Comparison of ENCODE assay signal across 11 mouse cellular contexts in the genomic region with DNA sequence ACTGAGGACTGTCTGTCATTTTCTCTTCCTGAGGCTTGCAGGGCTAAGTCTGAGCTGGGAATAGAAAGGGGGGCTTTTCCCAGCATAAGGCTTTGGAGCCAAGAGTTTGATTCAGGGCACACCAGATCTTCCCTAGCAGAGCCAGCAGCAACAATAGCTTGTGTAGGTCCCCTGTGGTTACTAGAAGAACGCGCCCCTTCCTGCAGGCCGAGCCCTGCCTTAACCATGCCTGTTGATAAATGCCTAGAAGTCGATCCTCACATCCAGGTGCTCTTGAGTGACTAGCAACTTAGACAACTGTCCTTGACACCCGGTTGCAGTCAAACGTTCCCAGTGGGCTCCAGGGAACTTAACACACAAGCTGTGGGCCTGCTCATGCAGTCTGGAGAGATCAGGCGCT.
A peak's percentile ranks its signal among the peaks of the same experiment; 100 is the strongest.
DNase-seq lines count a peak whose midpoint lies in the region; ATAC-seq and TF ChIP-seq lines count a peak whose summit lies in the region.
"Had no signal": no experiment of that assay in that cellular context is flagged by ENCODE, and none has a peak within 500 bp of the region (broad histone marks: within the 10 kb centered on the region; RNA-seq: fewer than 3 reads in every experiment).

No protein-coding gene starts in this region.

- no peak for DNase-seq in heart, adult 2 months
- DNase-seq in heart, postnatal 36 days: no peak
- DNase-seq in stomach, postnatal 0 days (ENCODE audit: low spot score): no peak
- DNase-seq in midbrain, postnatal 0 days (ENCODE audit: low spot score): no peak
- DNase-seq in adrenal gland, adult 8-10 months: no peak
- DNase-seq: cerebellum, adult 9-10 months had no signal

- no peak overlapping the region for H3K9ac ChIP-seq in heart, adult 2 months (ENCODE audit: low read depth, low read length)
- peak overlapping the region; percentile 50; the same call in 1 of the 2 replicates for H3K9ac ChIP-seq in stomach, embryonic 16.5 days (ENCODE audit: low read length)
- H3K9ac ChIP-seq in stomach, postnatal 0 days (ENCODE audit: low read length): no peak overlapping the region
- no peak overlapping the region for H3K9ac ChIP-seq in hindbrain, embryonic 13.5 days
- H3K9ac ChIP-seq in midbrain, postnatal 0 days (replicated peaks; ENCODE audit: low read length, poor library complexity, severe bottlenecking): no peak overlapping the region

- no peaks in the 10 kb centered on the region for H3K36me3 ChIP-seq in heart, adult 2 months (ENCODE audit: control insufficient read depth, insufficient read depth, low read length)
- no peaks in the 10 kb centered on the region for H3K36me3 ChIP-seq in stomach, embryonic 16.5 days (ENCODE audit: control insufficient read depth, insufficient read depth, low read length)
- H3K36me3 ChIP-seq in stomach, postnatal 0 days (ENCODE audit: control insufficient read depth, insufficient read depth, low read length): no peaks in the 10 kb centered on the region
- no peaks in the 10 kb centered on the region for H3K36me3 ChIP-seq in hindbrain, embryonic 13.5 days
- H3K36me3 ChIP-seq in midbrain, postnatal 0 days (ENCODE audit: insufficient read depth, low read length): no peaks in the 10 kb centered on the region
- H3K36me3 ChIP-seq: intestine, embryonic 15.5 days had no signal

- H3K4me3 ChIP-seq in heart, adult 2 months: no peak overlapping the region
- H3K4me3 ChIP-seq in stomach, embryonic 16.5 days (replicated peaks; ENCODE audit: low read length): no peak overlapping the region
- no peak overlapping the region for H3K4me3 ChIP-seq in stomach, postnatal 0 days (ENCODE audit: low read depth, low read length)
- H3K4me3 ChIP-seq in hindbrain, embryonic 13.5 days: no peak overlapping the region
- no peak overlapping the region for H3K4me3 ChIP-seq in midbrain, postnatal 0 days (ENCODE audit: low read depth, low read length)
- H3K4me3 ChIP-seq: intestine, embryonic 15.5 days had no signal

- peaks cover 16% of the 10 kb centered on the region for H3K4me1 ChIP-seq in heart, adult 2 months (ENCODE audit: control insufficient read depth, insufficient read depth, low read length)
- H3K4me1 ChIP-seq in stomach, embryonic 16.5 days (ENCODE audit: control insufficient read depth, insufficient read depth, low read length): peaks cover 59% of the 10 kb centered on the region
- H3K4me1 ChIP-seq in stomach, postnatal 0 days (replicated peaks; ENCODE audit: control insufficient read depth, insufficient read depth): peaks cover 11% of the 10 kb centered on the region; the same call in 1 of the 2 replicates
- peaks cover 92% of the 10 kb centered on the region for H3K4me1 ChIP-seq in hindbrain, embryonic 13.5 days (replicated peaks)
- peaks cover 34% of the 10 kb centered on the region for H3K4me1 ChIP-seq in midbrain, postnatal 0 days (ENCODE audit: insufficient read depth, low read length)

- no peaks in the 10 kb centered on the region for H3K9me3 ChIP-seq in stomach, embryonic 16.5 days (replicated peaks; ENCODE audit: control insufficient read depth, low read length)
- no peaks in the 10 kb centered on the region for H3K9me3 ChIP-seq in stomach, postnatal 0 days (ENCODE audit: control insufficient read depth, low read length)
- H3K9me3 ChIP-seq in hindbrain, embryonic 13.5 days: no peaks in the 10 kb centered on the region
- H3K9me3 ChIP-seq in midbrain, postnatal 0 days (ENCODE audit: low read length): no peaks in the 10 kb centered on the region
- H3K9me3 ChIP-seq: intestine, embryonic 15.5 days had no signal

- TF ChIP-seq POLR2A in heart, adult 2 months (IDR thresholded peaks at IDR 0.05; ENCODE audit: insufficient read depth, low read depth, low read length): no peak

- H3K27ac ChIP-seq in heart, adult 2 months: no peak overlapping the region; the same call in 1 of the 2 replicates
- H3K27ac ChIP-seq in stomach, embryonic 16.5 days (ENCODE audit: low read length): no peak overlapping the region
- H3K27ac ChIP-seq in stomach, postnatal 0 days (replicated peaks): no peak overlapping the region
- peak overlapping the region; percentile 97; the same call in 1 of the 2 replicates for H3K27ac ChIP-seq in hindbrain, embryonic 13.5 days
- peak overlapping the region; percentile 26; the same call in 1 of the 2 replicates for H3K27ac ChIP-seq in midbrain, postnatal 0 days (ENCODE audit: low read depth, low read length)
- H3K27ac ChIP-seq: intestine, embryonic 15.5 days had no signal

- no peaks in the 10 kb centered on the region for H3K79me2 ChIP-seq in heart, adult 2 months (replicated peaks; ENCODE audit: control insufficient read depth, insufficient read depth, low read length)

- ATAC-seq in stomach, embryonic 16.5 days (ENCODE audit: insufficient read depth, low FRiP score): no peak
- no peak for ATAC-seq in stomach, postnatal 0 days (ENCODE audit: low FRiP score, low TSS enrichment)
- ATAC-seq in hindbrain, embryonic 13.5 days (ENCODE audit: low FRiP score): no peak
- ATAC-seq in midbrain, postnatal 0 days (ENCODE audit: low FRiP score): no peak
- no peak for ATAC-seq in megakaryocyte-erythroid progenitor cell, adult 5-6 weeks (replicated peaks; ENCODE audit: low FRiP score, low TSS enrichment, poor library complexity, severe bottlenecking)
- ATAC-seq: intestine, embryonic 15.5 days; lung, postnatal 0 days had no signal

- WGBS in heart, adult 2 months: 56% methylated on average over 7 of the region's 7 CpGs
- WGBS in stomach, embryonic 16.5 days: 48% methylated on average over 7 of the region's 7 CpGs
- WGBS in stomach, postnatal 0 days: 53% methylated on average over 7 of the region's 7 CpGs
- WGBS in hindbrain, embryonic 13.5 days: 28% methylated on average over 7 of the region's 7 CpGs
- WGBS in midbrain, postnatal 0 days: 32% methylated on average over 7 of the region's 7 CpGs

- no peak overlapping the region for H3K4me2 ChIP-seq in stomach, embryonic 16.5 days (ENCODE audit: low read depth, low read length)
- no peak overlapping the region for H3K4me2 ChIP-seq in stomach, postnatal 0 days (replicated peaks; ENCODE audit: low read depth)
- no peak overlapping the region for H3K4me2 ChIP-seq in hindbrain, embryonic 13.5 days
- no peak overlapping the region for H3K4me2 ChIP-seq in midbrain, postnatal 0 days (ENCODE audit: low read depth, low read length, poor library complexity, severe bottlenecking)
- H3K4me2 ChIP-seq: intestine, embryonic 15.5 days had no signal

- H3K27me3 ChIP-seq in heart, adult 2 months (ENCODE audit: control insufficient read depth, insufficient read depth, low read length): no peaks in the 10 kb centered on the region
- no peaks in the 10 kb centered on the region for H3K27me3 ChIP-seq in stomach, embryonic 16.5 days (ENCODE audit: control insufficient read depth, insufficient read depth, low read length)
- H3K27me3 ChIP-seq in stomach, postnatal 0 days (ENCODE audit: control insufficient read depth, insufficient read depth, low read length): no peaks in the 10 kb centered on the region
- 0 out of 2 replicates have a peak, but pooled peaks cover 2% of the 10 kb centered on the region for H3K27me3 ChIP-seq in hindbrain, embryonic 13.5 days
- no peaks in the 10 kb centered on the region for H3K27me3 ChIP-seq in midbrain, postnatal 0 days (ENCODE audit: insufficient read depth, low read length)
- H3K27me3 ChIP-seq: intestine, embryonic 15.5 days had no signal

- intact Hi-C loops in heart, adult 2 months (cut with DNase I): no loop called here
- intact Hi-C loops in heart, postnatal 36 days (cut with DNase I): no loop called here

- TF ChIP-seq CTCF in heart, adult 2 months (IDR thresholded peaks at IDR 0.05): peak; percentile 12; the same call in 1 of the 2 replicates
- no peak for TF ChIP-seq CTCF in stomach, postnatal 0 days (IDR thresholded peaks at IDR 0.05; ENCODE audit: low read depth)
- no peak for TF ChIP-seq CTCF in midbrain, postnatal 0 days (IDR thresholded peaks at IDR 0.05)

- TF ChIP-seq EP300 in heart, adult 2 months (IDR thresholded peaks at IDR 0.05; ENCODE audit: insufficient read depth, low read depth, low read length): no peak
- no peak for TF ChIP-seq EP300 in stomach, postnatal 0 days (optimal IDR thresholded peaks at IDR 0.05)

Comparison
In these comparisons a context has a peak if more than half of its experiments do, and no peak if none do; other contexts are left out.
1. H3K27ac ChIP-seq: peak in hindbrain, embryonic 13.5 days (single experiment) and midbrain, postnatal 0 days (single experiment); none in heart, adult 2 months (single experiment), stomach, embryonic 16.5 days (single experiment) and stomach, postnatal 0 days (single experiment).